Mouse (Mus musculus) embryo, embryonic 10.5 days (tissue): ENCODE data around the gene Hmga2.
"Not testable (repeated sequence)": the region's sequence is repeated elsewhere in the genome, so short reads cannot be mapped to it uniquely, and the experiment has no call there.

Experiments used
- DNase-seq: peaks from one replicate; pipeline ENCODE4 v3.0.0-alpha.2; 2015; ENCODE audit warnings: low spot score

The Hmga2 gene

DNA sequence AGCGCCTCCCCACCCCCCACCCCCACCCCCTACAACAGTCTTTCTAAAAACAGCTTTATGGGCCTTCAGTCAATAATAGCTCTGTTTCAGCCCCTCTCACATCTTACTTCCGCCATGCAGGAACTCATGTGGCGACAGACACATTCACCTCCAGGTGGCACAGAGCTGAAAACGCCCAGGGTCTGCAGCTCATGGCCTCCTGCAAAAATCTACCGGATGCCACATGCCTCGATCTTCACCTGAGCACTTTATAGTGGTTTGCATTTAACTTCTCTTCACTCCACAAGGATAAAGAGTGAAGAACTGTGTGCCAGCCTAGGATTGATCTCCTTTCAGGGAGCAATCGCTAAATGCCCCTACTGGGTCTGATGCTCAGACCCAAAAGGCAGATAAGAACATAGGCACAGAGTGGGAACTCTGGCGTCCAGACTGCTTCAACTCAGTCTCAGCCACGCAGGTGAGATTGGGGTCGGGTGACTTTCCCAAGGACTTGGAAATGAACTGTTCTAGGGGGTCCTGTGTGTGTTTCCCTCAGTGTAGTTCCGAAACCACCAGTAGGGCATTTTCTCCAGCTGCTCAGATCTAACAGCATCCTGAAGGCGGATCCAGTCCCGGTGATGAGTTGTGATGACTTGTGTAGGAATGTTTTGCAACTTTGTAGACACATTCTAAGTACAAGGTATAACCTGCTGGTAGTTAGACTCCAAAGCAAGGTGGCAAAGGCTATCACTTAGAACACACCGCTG is 84.1 kb downstream of the Hmga2 start:
- no peak for DNase-seq

DNA sequence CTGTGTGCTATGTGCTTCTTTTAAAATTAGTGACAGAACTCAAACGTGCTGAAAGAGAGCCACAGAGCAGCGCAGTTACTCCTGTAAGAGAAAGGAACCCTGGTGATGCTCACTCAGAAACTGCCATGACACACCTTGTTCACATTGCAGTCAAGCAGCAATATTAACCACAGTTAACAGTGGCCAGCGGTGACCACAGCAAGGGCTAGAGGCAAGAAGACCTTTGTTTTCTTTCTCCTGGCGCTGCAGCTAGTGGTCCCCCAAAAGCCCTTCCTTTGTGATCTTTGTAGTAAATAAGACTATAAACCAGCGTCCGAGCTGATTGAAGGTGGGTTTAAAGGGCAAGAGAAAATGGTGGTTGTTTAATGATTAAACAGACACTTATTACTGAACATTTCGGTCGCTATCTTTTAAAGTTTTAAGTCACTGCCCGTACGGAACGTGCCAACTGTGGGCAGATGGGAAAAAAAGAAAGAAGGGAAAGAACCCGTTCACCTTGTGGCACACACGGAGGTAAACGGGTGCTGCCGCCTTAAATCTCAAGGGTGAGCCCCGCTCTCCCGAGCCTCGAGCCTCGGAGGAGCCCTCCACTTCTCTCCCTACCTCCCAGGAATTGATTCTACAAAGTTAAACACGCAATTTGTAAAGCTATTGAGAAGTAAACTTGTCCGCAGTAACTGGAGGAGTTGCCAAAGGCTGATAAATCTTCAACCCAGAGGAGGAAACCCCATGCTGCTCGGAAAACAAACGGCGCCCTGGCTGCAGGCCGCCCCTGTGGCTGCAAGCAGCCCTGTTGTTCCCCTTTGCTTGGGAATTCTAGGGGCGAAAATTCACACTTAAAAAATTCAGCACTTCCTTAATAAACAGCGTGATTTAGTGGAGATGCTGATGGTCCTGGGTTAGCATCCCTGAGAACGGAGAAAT is 85.1 kb downstream of the Hmga2 start:
- DNase-seq: no peak

- no peak for DNase-seq
Observed at GRCm38 (mm10) chr10:120389707-120390106, 86.6 kb downstream of the Hmga2 start.

GRCm38 (mm10) chr10:120388966-120389365 is 87.3 kb downstream of the Hmga2 start:
- DNase-seq: no peak

- no peak for DNase-seq
Observed at GRCm38 (mm10) chr10:120388400-120388871, 87.8 kb downstream of the Hmga2 start.

- DNase-seq: no peak
Observed at GRCm38 (mm10) chr10:120387105-120387504, 89.2 kb downstream of the Hmga2 start.

- no peak for DNase-seq
Observed at GRCm38 (mm10) chr10:120384797-120385600, 91.3 kb downstream of the Hmga2 start.

GRCm38 (mm10) chr10:120384040-120384439 is 92.2 kb downstream of the Hmga2 start:
- DNase-seq: no peak

- DNase-seq: no peak
Observed at GRCm38 (mm10) chr10:120377795-120378194, 98.5 kb downstream of the Hmga2 start.

DNA sequence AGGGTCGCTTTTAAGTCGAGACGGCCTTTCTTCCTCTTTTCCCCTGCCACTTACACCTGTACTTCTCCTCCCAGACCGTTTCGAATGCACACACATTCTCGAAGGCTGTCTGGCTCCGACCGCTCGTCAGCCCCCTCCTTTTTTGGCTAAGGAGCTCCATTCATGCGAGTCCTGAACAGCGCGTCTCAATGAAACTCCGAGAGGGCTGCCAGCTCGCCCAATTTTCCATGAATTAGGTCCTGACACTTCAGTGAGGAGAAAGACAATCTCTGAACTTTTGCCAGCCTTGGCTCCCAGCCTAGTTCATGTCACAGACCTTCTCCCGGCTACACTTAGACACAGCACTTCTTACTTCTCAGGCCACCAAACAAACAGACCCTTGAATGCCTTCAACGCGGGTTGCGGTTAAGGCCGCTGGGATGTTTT is 98.9 kb downstream of the Hmga2 start:
- peak; percentile 65 for DNase-seq

- no peak for DNase-seq
Observed at GRCm38 (mm10) chr10:120375438-120375837, 100.8 kb downstream of the Hmga2 start.

- DNase-seq: no peak
Observed at GRCm38 (mm10) chr10:120371215-120371614, 105.1 kb downstream of the Hmga2 start.

GRCm38 (mm10) chr10:120369187-120369805 is 107.0 kb downstream of the Hmga2 start:
- DNase-seq: peak; percentile 71

GRCm38 (mm10) chr10:120366173-120366592 is 110.1 kb downstream of the Hmga2 start:
- DNase-seq: not testable (repeated sequence)

DNA sequence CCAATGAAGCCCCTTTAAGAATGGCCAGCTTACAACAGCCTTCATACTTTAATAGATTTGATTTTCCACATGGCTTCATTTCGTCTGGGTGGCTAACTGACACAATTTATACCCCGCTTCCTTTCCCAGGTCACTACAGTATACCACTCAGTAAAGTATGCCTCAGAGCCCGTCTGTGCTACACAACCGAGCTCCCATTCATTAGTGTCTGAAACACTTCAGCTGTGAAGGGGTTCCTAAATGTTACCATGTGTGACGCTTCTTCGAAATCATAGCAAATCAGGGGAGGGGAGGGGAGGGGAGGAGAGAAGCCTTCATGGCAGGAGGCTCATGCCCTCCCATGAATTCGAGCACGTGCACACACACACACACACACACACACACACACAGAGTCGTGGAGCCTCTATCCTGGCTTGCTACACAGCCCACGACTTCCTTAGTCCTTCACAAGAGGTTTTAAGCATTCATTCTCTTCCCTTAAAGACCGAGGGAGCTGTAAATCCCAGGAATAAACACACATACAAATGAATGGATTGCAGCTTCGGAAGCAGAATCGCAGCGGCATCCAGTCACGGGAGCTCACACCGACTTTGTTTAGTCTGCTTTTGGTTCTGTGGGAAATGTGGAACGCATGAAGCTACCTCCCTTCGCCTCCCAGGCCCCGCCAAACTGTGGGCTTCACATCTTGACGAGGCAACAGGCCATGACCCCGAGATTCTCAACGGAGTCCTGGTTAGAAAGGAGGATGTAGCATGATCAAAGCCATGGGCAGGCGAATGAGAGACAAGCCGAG is 110.7 kb downstream of the Hmga2 start:
- peak; percentile 74 for DNase-seq

- DNase-seq: no peak
Observed at GRCm38 (mm10) chr10:120363983-120364582, 112.2 kb downstream of the Hmga2 start.

DNA sequence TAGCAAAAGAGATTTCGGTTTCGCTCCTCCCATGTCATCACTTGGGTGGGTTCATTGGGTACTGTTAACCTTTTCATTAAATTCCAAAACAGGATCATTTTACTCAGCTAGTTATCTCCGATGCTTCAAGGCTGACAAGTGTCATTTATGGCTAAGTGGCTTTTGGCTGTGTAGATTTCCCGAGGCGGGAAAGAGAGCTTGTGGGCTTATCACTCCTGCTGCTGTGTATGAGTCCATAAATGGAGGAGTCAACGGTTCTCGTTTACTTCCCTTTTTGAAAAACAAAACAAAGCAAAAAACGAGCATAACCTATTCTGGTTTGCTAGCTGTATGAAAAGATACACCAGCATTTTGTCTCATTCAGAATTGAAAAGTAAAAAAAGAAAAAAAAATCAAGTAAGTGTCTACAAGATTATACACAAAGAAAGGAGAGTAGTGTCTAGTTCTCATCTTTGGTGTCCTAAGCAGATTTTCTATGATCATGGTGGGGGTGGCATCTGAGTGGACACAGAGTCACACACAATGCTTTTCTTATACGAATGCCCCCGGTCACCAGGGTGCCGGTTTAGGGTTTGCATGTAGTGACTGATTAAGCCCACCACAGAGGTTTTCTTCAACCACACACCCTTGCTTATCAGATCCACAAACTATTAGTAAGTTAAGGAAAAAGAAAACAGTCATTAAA is 112.8 kb downstream of the Hmga2 start:
- not testable (repeated sequence) for DNase-seq

DNA sequence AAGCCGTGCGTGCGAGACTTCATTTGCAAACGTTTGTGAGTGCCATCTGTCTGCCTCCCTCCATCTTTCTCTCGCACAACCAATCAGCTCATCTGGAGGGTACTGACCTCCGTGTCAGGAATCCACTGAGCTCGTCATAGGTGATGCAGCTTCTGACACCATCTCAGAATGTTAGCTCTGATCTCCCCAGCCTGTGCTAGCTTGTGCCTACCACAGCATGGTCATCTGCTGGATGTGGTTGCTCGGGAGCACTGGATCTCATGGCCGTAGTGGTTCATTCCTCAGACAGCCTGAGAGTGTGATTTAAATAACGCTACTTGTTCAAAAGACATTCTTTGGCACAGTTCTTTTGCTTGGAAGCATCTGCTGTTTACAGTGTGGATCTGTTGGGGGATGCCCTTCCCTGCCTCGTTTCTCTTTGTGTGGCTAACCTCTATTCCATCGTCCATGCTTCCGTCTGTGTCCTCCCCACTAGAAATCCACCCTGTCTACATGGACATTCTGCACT is 121.7 kb downstream of the Hmga2 start:
- no peak for DNase-seq

DNA sequence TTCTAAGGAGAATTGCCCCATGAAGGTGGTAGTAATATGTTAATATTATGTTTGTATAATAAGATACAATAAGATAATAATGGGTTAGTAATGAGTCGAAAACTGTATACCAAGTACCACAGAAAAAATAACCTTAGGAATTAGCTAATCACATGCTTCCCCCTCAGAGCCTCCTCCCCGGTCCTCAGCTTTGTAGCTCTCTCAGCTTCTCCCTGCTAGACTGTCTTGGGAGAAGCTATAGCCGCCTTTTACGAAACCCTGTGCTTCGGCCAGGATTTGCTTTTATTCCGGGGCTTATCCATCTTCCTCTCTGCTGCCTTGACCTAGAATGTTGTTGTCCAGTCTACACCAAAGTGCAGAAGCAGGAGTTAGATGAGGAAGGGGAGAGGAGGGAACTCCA is 130.9 kb downstream of the Hmga2 start:
- no peak for DNase-seq
